Mouse (Mus musculus) midbrain, postnatal 0 days (tissue): Measurements from ENCODE around the gene Gars. TPM values are rescaled to one million over a fixed set of nuclear protein-coding genes. Genes with fewer than 3 reads are reported as not detected.

Experiments
- ATAC-seq: fragments of 200-750 bp; cut with Nextera tagmentation; 2 replicates; pipeline ENCODE4 v1.8.0; 2017; ENCODE audit warnings: moderate number of reproducible peaks, mild to moderate bottlenecking, moderate TSS enrichment, moderate library complexity; ENCODE audit not compliant: low FRiP score
- DNase-seq: peaks from one replicate; pipeline ENCODE4 v3.0.0-alpha.2; 2015; ENCODE audit warnings: low spot score
- H3K27ac ChIP-seq: fragments of 300-500 bp; sonication (generic); 2 replicates; pipeline ENCODE4 v1.5.1; 2014; ENCODE audit warnings: low read depth, mild to moderate bottlenecking, low read length, mixed read lengths
- H3K27me3 ChIP-seq: fragments of 300-500 bp; sonication (generic); 2 replicates; pipeline ENCODE4 v1.6.1; 2014; ENCODE audit warnings: low read length, control low read depth, mixed read lengths; ENCODE audit not compliant: insufficient read depth
- H3K36me3 ChIP-seq: fragments of 300-500 bp; sonication (generic); 2 replicates; pipeline ENCODE4 v1.6.1; 2014; ENCODE audit warnings: low read length, control low read depth, mixed read lengths; ENCODE audit not compliant: insufficient read depth
- H3K4me1 ChIP-seq: fragments of 300-500 bp; sonication (generic); 2 replicates; pipeline ENCODE4 v1.6.1; 2014; ENCODE audit warnings: mild to moderate bottlenecking, control low read depth, antibody characterized with exemption, low read length, mixed read lengths; ENCODE audit not compliant: insufficient read depth
- H3K4me2 ChIP-seq: fragments of 300-500 bp; sonication (generic); 2 replicates; pipeline ENCODE4 v1.6.1; 2014; ENCODE audit warnings: low read depth, mild to moderate bottlenecking, low read length, mixed read lengths; ENCODE audit not compliant: poor library complexity, severe bottlenecking
- H3K4me3 ChIP-seq: fragments of 300-500 bp; sonication (generic); 2 replicates; pipeline ENCODE4 v1.5.1; 2014; ENCODE audit warnings: low read depth, mild to moderate bottlenecking, low read length, moderate library complexity
- H3K9ac ChIP-seq: fragments of 300-500 bp; sonication (generic); replicated peaks from 2 replicates; pipeline ENCODE4 v1.6.1; 2014; ENCODE audit warnings: mild to moderate bottlenecking, low read length, moderate library complexity, mixed read lengths; ENCODE audit not compliant: poor library complexity, severe bottlenecking
- H3K9me3 ChIP-seq: fragments of 300-500 bp; sonication (generic); 2 replicates; pipeline ENCODE4 v1.6.1; 2016; ENCODE audit warnings: low read length, control low read depth
- CTCF ChIP-seq: IDR thresholded peaks from 2 replicates; pipeline ENCODE4 v1.5.1; 2016; ENCODE audit warnings: antibody characterized with exemption, mild to moderate bottlenecking
- WGBS: fragments of 180-500 bp; shearing (Covaris S2); extraction: QIAGEN DNeasy Blood & Tissue Kit; methylation state at CpG from one replicate; pipeline ENCODE4 v1.1.7; 2014; 5-methylcytosine and 5-hydroxymethylcytosine counted together
- polyA plus RNA-seq: library from polyadenylated mRNA; unstranded; fragments of >200 nt; fragmentation: Nextera tagmentation; extraction: Ambion mirVana; gene quantifications from 2 replicates; pipeline ENCODE4 v1.2.1, GENCODE M21; 2015
- total RNA-seq: library from RNA; depleted of rRNA; stranded (reverse); fragments of >200 nt; gene quantifications from 2 replicates; pipeline ENCODE4 v1.2.3, GENCODE M21; 2014; rRNA removed

Gars gene
- total and polyA plus RNA-seq, 2 experiments from 2014 or later: 136 to 202 TPM

DNA sequence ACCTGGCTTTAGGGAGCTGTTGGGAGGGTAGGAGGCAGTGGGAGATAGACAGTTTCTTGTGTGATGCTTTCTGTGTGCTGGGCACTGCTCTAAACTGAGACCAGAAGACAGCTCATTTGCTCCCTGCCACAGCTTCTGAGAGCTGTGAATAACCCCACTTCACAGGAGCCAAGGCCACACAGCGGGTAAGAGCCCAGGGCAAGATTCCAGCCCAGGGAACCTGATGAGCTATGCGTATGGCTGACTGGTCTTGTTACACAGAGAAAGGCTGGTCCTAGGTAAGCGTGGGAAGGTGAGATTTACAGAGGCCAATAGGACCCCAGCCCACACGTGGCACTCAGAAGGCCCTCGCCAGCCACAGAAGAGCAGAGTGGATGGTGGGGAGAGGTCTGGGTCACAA lies 88.8 kb downstream of the Gars start:
- no peaks in the 10 kb centered on the region for H3K9me3 ChIP-seq
- ATAC-seq (no peak), DNase-seq (no peak)
- H3K4me3 ChIP-seq: no peak overlapping the region
- H3K4me1 ChIP-seq: no peaks in the 10 kb centered on the region
- no peaks in the 10 kb centered on the region for H3K27me3 ChIP-seq
- no peak overlapping the region for H3K4me2 ChIP-seq
- no peak for TF ChIP-seq CTCF
- no peak overlapping the region for H3K9ac ChIP-seq
- H3K36me3 ChIP-seq: no peaks in the 10 kb centered on the region
- H3K27ac ChIP-seq: no peak overlapping the region
- WGBS: 80% methylated on average over 5 of the region's 5 CpGs

DNA sequence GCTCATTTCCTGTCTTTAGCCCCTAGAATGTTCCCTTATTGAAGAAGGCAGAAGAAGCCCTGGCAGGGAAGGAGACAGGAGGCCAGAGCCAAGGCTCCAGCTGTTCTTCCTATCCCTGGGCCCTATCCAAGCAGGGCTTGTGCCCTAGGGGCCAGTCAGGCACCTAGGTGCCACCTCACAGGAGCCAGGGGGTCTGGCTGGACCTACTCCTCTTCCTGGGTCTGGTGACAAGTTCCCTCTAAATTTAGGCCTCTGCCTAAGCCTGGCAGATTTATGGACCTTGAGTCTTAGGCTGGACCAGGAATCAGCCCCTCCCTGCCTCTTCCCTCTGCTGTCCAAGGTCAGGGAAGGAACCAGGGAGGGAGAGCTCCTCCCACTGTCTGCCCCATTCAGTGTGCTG lies 90.6 kb downstream of the Gars start:
- Histone ChIP-seq H3K4me3 (no peak overlapping the region), H3K27ac (no peak overlapping the region), H3K4me1 (no peaks in the 10 kb centered on the region), H3K9ac (no peak overlapping the region), H3K9me3 (no peaks in the 10 kb centered on the region), H3K36me3 (no peaks in the 10 kb centered on the region), H3K27me3 (no peaks in the 10 kb centered on the region), H3K4me2 (no peak overlapping the region)
- ATAC-seq: no peak
- no peak for TF ChIP-seq CTCF
- DNase-seq: no peak

Other genes starting within 250 kb of the Gars start
- gene Znrf2, start 221.1 kb upstream of the Gars start, total RNA-seq: 32.8 and 49.4 TPM in 2 replicates
- 5.7 and 6.5 TPM in 2 replicates for gene Znrf2, start 221.1 kb upstream of the Gars start, polyA plus RNA-seq
- 3.3 and 8.3 TPM in 2 replicates for gene Nod1, start 65.4 kb upstream of the Gars start, total RNA-seq
- 1.5 and 1.7 TPM in 2 replicates for gene Nod1, start 65.4 kb upstream of the Gars start, polyA plus RNA-seq
- 1.8 and 2.9 TPM in 2 replicates for gene Ggct, start 45.1 kb upstream of the Gars start, total RNA-seq
- 15.8 and 18.7 TPM in 2 replicates for gene Ggct, start 45.1 kb upstream of the Gars start, polyA plus RNA-seq
- 1.8 and 3.0 TPM in 2 replicates for gene Crhr2, start 95.0 kb downstream of the Gars start, total RNA-seq
- gene Crhr2, start 95.0 kb downstream of the Gars start, polyA plus RNA-seq: 2.0 TPM in 2 replicates
- not detected in 2 replicates for gene Inmt, start 137.0 kb downstream of the Gars start, total RNA-seq
- not detected in 2 replicates for gene Inmt, start 137.0 kb downstream of the Gars start, polyA plus RNA-seq
- gene Mindy4, start 165.4 kb downstream of the Gars start, total RNA-seq: 8.8 and 10.9 TPM in 2 replicates
- 9.6 and 10.0 TPM in 2 replicates for gene Mindy4, start 165.4 kb downstream of the Gars start, polyA plus RNA-seq